Comparison of ENCODE assay signal across 26 mouse cellular contexts in the genomic region with DNA sequence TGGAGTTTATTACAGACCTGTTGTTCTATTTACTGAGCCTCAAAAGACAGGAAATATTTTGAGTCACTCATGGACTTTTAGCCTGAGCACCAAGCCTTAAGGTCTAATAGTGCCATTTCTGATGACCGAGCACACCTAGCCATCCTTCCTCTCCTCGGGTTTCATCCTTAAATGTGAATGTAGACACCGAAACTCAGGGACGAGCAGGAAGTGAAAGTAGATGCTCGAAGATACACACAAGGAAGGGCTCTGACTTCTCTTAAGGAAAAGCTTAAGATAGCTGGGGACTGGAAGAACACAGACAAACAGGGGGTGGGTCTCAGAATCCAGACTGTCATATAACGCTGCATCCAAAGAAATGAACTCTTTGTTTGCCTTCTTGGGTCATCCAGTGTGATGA. TPM values are rescaled to one million over a fixed set of nuclear protein-coding genes. Genes with fewer than 3 reads are reported as not detected.
"Had no signal": no experiment of that assay in that cellular context is flagged by ENCODE, and none has a peak within 500 bp of the region (broad histone marks: within the 10 kb centered on the region; RNA-seq: fewer than 3 reads in every experiment).

No protein-coding gene starts in this region.

- H3K27me3 ChIP-seq: heart, embryonic 13.5 days; heart, embryonic 15.5 days; hindbrain, embryonic 12.5 days; intestine, embryonic 15.5 days; limb, embryonic 12.5 days; liver, embryonic 12.5 days had no signal

- H3K4me3 ChIP-seq: heart, adult 2 months; heart, embryonic 13.5 days; heart, embryonic 15.5 days; hindbrain, embryonic 10.5 days; hindbrain, embryonic 12.5 days; intestine, embryonic 15.5 days; layer of hippocampus, adult 2 months; left cerebral cortex, adult 2 months; limb, embryonic 10.5 days; limb, embryonic 12.5 days; liver, embryonic 12.5 days had no signal

- H3K4me2 ChIP-seq: heart, embryonic 11.5 days; heart, embryonic 13.5 days; heart, embryonic 15.5 days; hindbrain, embryonic 12.5 days; hindbrain, embryonic 14.5 days; intestine, embryonic 15.5 days; limb, embryonic 12.5 days; liver, embryonic 12.5 days had no signal

- ATAC-seq: hindbrain, embryonic 16.5 days; inflammation-experienced regulatory T-cells, adult 6 months; intestine, embryonic 15.5 days; intestine, postnatal 0 days; liver, embryonic 12.5 days had no signal

- H3K36me3 ChIP-seq: heart, embryonic 13.5 days; heart, embryonic 15.5 days; hindbrain, embryonic 10.5 days; hindbrain, embryonic 12.5 days; intestine, embryonic 15.5 days; limb, embryonic 10.5 days; limb, embryonic 12.5 days; liver, embryonic 12.5 days had no signal

- H3K9me3 ChIP-seq: heart, embryonic 13.5 days; heart, embryonic 15.5 days; hindbrain, embryonic 10.5 days; hindbrain, embryonic 12.5 days; intestine, embryonic 15.5 days; limb, embryonic 10.5 days; limb, embryonic 12.5 days; liver, embryonic 12.5 days had no signal

- H3K9ac ChIP-seq: heart, embryonic 13.5 days; heart, embryonic 15.5 days; hindbrain, embryonic 12.5 days; hindbrain, embryonic 14.5 days; intestine, embryonic 15.5 days; limb, embryonic 12.5 days; liver, embryonic 12.5 days had no signal

- DNase-seq: gastrocnemius, postnatal 14 days; gastrocnemius, postnatal 36 days; heart, adult 2 months; heart, postnatal 14 days; heart, postnatal 36 days; kidney, adult 18-20 months; kidney, adult 8-10 months; kidney, postnatal 10 days; kidney, postnatal 25 days; kidney, postnatal 4 days; liver had no signal

- H3K27ac ChIP-seq: heart, adult 2 months; heart, embryonic 13.5 days; heart, embryonic 15.5 days; hindbrain, embryonic 10.5 days; hindbrain, embryonic 12.5 days; hindbrain, embryonic 14.5 days; intestine, embryonic 15.5 days; layer of hippocampus, adult 2 months; left cerebral cortex, adult 2 months; limb, embryonic 10.5 days; limb, embryonic 12.5 days; liver, embryonic 12.5 days had no signal

- H3K4me1 ChIP-seq: hindbrain, embryonic 10.5 days; hindbrain, embryonic 12.5 days; intestine, embryonic 15.5 days; limb, embryonic 10.5 days; limb, embryonic 12.5 days had no signal

RNA-seq across cellular contexts. Expression of a gene that starts 8.8 kb away (rescaled TPM):
- polyA plus RNA-seq: intestine, postnatal 0 days had no signal
